Mouse (Mus musculus) heart, embryonic 10.5 days (tissue): Measurements from ENCODE around the gene D430041D05Rik. TPM values are rescaled to one million over a fixed set of nuclear protein-coding genes. Genes with fewer than 3 reads are reported as not detected.

Source experiments
- DNase-seq: peaks from one replicate; pipeline ENCODE4 v3.0.0-alpha.2; 2017; ENCODE audit warnings: low spot score
- H3K27ac ChIP-seq: fragments of 300-500 bp; sonication (generic); 2 replicates; pipeline ENCODE4 v1.5.1; 2016; ENCODE audit warnings: mild to moderate bottlenecking
- H3K27me3 ChIP-seq: fragments of 300-500 bp; sonication (generic); 2 replicates; pipeline ENCODE4 v1.6.1; 2016; ENCODE audit warnings: mild to moderate bottlenecking; ENCODE audit not compliant: poor library complexity, insufficient read depth, severe bottlenecking
- H3K36me3 ChIP-seq: fragments of 300-500 bp; sonication (generic); 2 replicates; pipeline ENCODE4 v1.6.1; 2016; ENCODE audit warnings: mild to moderate bottlenecking, moderate library complexity
- H3K4me1 ChIP-seq: fragments of 300-500 bp; sonication (generic); 2 replicates; pipeline ENCODE4 v1.6.1; 2016; ENCODE audit warnings: mild to moderate bottlenecking
- H3K4me3 ChIP-seq: fragments of 300-500 bp; sonication (generic); 2 replicates; pipeline ENCODE4 v1.5.1; 2016; ENCODE audit warnings: mild to moderate bottlenecking, moderate library complexity
- H3K9me3 ChIP-seq: fragments of 300-500 bp; sonication (generic); 2 replicates; pipeline ENCODE4 v1.6.1; 2016; ENCODE audit warnings: mild to moderate bottlenecking, moderate library complexity
- WGBS: fragments of 180-500 bp; shearing (Covaris S2); methylation state at CpG from one replicate; pipeline ENCODE4 v1.1.7; 2016; 5-methylcytosine and 5-hydroxymethylcytosine counted together
- polyA plus RNA-seq: library from polyadenylated mRNA; unstranded; fragments of >200 nt; fragmentation: Nextera tagmentation; extraction: Ambion mirVana; gene quantifications from 2 replicates; pipeline ENCODE4 v1.2.1, GENCODE M21; 2016

Gene D430041D05Rik
- polyA plus RNA-seq, 1 experiment from 2014 or later: 0.11 TPM

DNA sequence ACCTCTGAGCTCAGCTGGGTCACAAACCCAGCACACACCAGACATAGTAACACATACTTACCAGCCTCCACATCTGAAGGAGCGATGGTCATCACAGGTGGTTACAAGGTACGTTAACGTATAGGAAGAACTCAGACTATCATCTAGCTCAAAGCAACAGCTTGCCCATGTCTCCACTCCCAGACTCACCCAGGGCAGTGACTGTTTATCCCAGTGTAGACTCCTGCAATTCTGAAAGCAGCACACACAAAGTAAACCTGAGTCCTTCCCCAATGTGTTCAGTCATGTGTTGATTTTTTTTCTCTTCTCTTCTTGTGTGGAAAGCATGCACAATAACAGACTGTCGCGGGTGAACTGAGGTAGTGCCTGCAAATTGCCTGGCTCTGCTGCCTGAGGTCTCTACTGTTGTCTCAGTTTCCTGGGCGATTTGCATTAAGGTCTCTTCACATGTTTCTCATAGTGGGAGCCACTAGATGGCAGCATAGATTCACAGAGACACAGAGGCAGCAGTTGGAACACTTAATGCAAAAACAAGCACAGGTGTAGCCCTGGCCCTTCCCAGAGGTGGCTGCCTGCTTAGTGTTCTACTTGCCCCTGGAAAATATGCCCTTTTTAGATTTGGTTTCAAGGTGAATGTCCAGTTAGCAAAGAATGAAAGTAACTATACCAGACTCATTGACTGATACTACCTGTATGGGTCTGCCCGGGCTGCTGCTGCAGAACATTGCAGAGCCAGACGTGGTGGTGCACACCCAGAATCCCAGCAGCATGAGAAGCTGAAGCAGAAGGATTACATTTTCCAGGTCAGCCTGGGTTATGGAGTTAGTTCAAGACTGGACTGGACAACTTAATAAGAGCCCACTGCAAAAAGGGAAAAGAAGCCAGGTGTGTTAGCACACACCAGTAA lies 276.4 kb downstream of the D430041D05Rik start:
- Histone ChIP-seq H3K27ac (no peak overlapping the region), H3K27me3 (no peaks in the 10 kb centered on the region), H3K36me3 (no peaks in the 10 kb centered on the region), H3K4me3 (no peak overlapping the region), H3K9me3 (no peaks in the 10 kb centered on the region), H3K4me1 (peaks cover 38% of the 10 kb centered on the region)
- WGBS: 45% methylated on average over 8 of the region's 8 CpGs
- DNase-seq: peak; percentile 82

DNA sequence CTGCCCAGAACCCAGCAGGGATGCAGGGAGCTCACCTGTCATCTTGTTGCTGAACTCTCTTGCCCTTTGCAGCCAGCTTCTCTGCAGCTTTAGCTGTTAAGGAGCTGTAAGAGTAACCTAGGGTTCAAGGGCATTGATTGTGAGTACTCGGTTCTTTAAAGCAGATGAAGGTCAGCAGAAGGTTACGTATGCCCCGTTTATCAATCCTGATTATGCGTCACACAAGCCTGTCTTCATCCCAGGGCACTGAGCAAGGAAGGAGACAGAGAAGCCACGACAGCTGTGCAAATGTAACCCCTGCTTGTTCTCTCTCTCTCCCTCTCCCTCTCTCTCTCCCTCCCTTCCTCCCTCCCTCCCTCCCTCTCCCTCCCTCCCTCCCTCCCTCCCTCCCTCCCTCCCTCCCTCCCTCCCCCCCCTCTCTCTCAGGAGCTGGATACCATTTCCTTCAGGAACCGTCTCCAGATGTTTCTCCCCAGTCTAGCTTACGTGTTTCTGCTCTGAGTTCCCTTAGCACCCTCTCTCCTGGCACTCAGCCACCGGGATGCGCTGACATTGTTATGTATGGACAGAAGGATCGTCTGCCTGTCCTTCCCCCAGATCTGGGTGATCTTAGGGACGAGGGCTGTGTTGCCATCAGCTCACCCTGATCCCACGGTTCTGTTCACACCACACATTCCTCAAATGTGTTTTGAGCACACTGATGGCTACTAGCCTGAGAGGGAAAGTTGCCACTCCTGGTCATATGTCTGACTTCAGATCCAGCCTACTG lies 277.6 kb downstream of the D430041D05Rik start:
- WGBS: 29% methylated on average over 12 of the region's 12 CpGs

DNA sequence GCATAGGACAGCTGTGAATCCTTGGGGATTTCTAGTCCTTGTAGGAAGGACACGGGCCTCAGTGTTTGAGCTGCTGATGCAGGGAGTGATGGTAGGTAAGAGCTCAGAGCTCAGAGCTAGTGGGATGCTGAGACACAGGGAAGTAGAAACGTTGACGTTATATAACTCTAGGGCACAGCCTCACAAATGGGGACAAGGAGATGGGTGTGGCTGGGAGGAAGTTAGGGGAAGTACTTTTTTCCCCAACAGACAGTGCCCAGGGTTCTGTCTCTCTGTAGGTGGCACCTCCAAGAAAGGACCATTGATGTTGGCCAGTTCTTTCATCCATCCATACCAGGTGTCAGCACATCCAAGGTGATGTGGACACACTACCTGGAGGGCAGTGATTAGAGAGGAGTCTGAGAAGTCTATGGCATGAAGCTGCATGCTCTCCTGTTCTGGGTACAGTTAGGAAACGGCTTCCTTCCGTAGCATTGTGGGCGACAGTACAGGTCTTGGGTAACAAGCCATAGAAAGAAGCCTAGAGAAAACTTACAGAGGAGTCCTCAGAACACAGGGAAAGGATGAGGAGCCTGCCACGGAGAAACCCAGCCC lies 278.4 kb downstream of the D430041D05Rik start:
- no peak for DNase-seq

More for the DNA sequence above, 277.6 kb downstream of the D430041D05Rik start:
- no peak for DNase-seq
- H3K4me3 ChIP-seq: no peak overlapping the region
- H3K27me3 ChIP-seq: no peaks in the 10 kb centered on the region
- H3K9me3 ChIP-seq: no peaks in the 10 kb centered on the region
- no peak overlapping the region for H3K27ac ChIP-seq
- peaks cover 42% of the 10 kb centered on the region for H3K4me1 ChIP-seq
- no peaks in the 10 kb centered on the region for H3K36me3 ChIP-seq

DNA sequence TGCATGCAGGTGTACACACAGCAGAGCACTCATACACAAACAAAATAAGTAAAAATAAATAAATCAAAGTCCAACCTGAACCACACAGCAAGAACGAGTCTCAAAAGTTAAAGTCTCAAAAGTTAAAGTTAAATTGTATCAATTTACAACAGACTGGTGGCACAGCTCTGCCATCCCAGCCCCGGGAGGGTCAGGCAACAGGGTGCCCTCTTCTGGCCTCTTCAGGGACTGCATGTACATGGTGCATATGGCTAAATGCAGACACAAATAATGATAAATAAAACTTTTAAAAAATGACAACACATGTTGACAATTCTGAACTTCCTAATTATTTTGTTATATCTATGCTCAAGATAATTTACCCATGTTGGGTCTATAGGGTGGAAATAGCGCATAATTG lies 279.8 kb downstream of the D430041D05Rik start:
- no peak for DNase-seq
- no peaks in the 10 kb centered on the region for H3K9me3 ChIP-seq
- 57% methylated on average over 3 of the region's 3 CpGs for WGBS

More for the DNA sequence above, 278.4 kb downstream of the D430041D05Rik start:
- 67% methylated on average over 7 of the region's 7 CpGs for WGBS
- Histone ChIP-seq H3K9me3 (no peaks in the 10 kb centered on the region), H3K36me3 (no peaks in the 10 kb centered on the region), H3K4me3 (no peak overlapping the region), H3K27ac (no peak overlapping the region), H3K4me1 (peaks cover 42% of the 10 kb centered on the region), H3K27me3 (0 out of 2 replicates have a peak, but pooled peaks cover under 1% of the 10 kb centered on the region)

DNA sequence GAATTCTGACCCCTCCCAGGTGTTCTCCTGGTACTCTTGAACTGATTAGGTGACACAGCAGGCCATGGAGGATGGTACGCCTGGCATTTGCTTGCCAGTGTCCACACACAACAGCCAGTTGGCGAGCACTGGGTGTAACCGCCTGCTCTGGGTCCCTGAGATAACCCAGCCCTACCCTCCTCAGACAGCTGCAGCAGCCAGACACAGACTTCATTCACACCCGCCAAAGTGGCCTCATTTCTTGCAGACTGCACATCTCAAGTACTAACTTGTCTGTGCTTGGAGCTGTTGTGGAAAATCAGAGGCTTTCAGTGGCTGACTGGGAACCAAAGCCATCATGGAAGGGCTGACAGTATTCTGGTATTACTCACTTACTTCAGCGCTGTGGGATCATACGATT lies 280.6 kb downstream of the D430041D05Rik start:
- peaks cover 42% of the 10 kb centered on the region for H3K4me1 ChIP-seq
- peak overlapping the region; percentile 53; the same call in 1 of the 2 replicates for H3K27ac ChIP-seq
- no peaks in the 10 kb centered on the region for H3K36me3 ChIP-seq
- no peaks in the 10 kb centered on the region for H3K9me3 ChIP-seq
- WGBS: 43% methylated on average over 6 of the region's 6 CpGs
- DNase-seq: peak; percentile 94
- 0 out of 2 replicates have a peak, but pooled peaks cover 7% of the 10 kb centered on the region for H3K27me3 ChIP-seq
- H3K4me3 ChIP-seq: no peak overlapping the region

More for the DNA sequence above, 279.8 kb downstream of the D430041D05Rik start:
- H3K4me3 ChIP-seq: no peak overlapping the region
- H3K36me3 ChIP-seq: no peaks in the 10 kb centered on the region
- H3K27ac ChIP-seq: no peak overlapping the region
- H3K4me1 ChIP-seq: peaks cover 42% of the 10 kb centered on the region
- H3K27me3 ChIP-seq: 0 out of 2 replicates have a peak, but pooled peaks cover 7% of the 10 kb centered on the region

DNA sequence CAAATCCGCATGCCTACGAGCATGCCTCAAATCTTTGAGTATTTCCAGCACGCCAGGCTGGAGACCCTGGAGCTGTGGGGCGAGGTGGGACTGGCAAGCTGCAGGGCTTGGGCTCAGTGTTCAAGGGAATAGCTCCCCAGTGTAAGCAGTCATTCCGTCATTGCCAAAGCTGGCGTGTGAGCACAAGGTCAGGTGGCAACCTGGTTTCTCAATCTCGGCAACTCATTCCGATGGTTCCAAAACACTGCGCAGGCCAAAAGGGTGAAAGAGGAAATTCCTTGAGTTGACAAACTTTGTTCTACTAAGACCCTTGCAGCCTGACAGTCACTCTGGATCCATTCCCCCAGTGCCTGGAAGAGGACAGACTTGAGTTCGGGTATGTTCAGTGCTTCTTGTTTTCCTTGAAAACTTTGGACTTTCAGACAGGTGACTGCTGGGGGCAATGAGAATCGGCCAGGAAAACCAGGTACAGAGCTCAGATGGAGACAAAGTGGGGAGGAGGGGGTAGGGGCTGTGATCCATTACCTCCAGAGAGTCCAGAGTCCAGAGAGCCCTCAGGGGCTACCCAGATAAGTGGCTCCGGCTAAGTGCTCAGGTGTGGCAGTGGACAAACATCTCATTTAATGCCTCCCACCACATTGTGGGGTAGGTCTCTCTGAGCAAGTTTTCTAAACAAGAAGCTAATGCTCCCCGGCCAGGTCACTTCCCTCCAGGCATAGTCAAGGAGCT lies 281.8 kb downstream of the D430041D05Rik start:
- WGBS: 87% methylated on average over 13 of the region's 13 CpGs
- H3K4me3 ChIP-seq: no peak overlapping the region
- no peaks in the 10 kb centered on the region for H3K9me3 ChIP-seq
- H3K4me1 ChIP-seq: peaks cover 45% of the 10 kb centered on the region
- H3K27me3 ChIP-seq: 0 out of 2 replicates have a peak, but pooled peaks cover 7% of the 10 kb centered on the region
- no peak for DNase-seq
- H3K36me3 ChIP-seq: no peaks in the 10 kb centered on the region
- H3K27ac ChIP-seq: peak overlapping the region; percentile 53

DNA sequence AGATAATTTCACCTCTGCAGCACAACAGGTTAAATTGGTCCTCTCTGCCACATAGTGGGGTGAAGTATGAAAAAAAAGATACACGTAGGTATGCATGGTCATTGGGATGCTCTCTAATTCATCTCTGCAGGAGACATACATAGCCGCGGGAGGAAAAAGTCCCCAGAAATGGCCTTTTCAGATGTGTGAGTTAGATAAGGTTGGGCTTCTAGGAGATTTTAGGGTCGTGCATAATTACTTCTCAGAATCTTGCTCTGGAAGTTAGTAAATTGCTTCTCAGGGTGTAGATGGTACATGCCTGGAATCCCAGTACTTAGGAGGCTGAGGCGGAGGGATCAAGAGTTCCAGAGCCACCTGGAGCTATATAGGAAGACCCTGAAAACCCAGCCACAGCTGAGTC lies 286.7 kb downstream of the D430041D05Rik start:
- Histone ChIP-seq H3K4me1 (peaks cover 43% of the 10 kb centered on the region), H3K27me3 (0 out of 2 replicates have a peak, but pooled peaks cover 7% of the 10 kb centered on the region), H3K27ac (no peak overlapping the region), H3K9me3 (no peaks in the 10 kb centered on the region), H3K36me3 (no peaks in the 10 kb centered on the region), H3K4me3 (no peak overlapping the region)
- WGBS: 71% methylated on average over 5 of the region's 5 CpGs
- no peak for DNase-seq

DNA sequence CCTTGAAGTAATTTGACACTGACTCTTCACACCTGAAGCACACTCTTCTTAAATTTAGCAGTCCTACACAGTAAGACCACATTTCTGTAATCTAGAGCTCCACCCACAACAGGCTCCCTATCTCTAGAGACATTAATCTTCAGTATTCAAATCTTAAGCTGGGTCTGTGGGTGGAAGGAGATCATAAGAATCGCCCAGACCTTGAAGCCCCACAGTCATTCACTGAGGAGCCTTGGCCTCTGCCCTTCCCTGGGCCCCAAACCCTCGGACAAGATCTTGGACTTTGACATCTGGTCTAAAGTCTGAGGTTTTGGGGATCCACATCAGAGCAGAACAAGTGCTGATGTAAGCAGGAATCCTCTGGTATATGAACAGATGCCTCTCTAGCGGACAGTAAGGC lies 287.3 kb downstream of the D430041D05Rik start:
- no peaks in the 10 kb centered on the region for H3K36me3 ChIP-seq
- H3K27me3 ChIP-seq: 0 out of 2 replicates have a peak, but pooled peaks cover 7% of the 10 kb centered on the region
- H3K4me3 ChIP-seq: peak overlapping the region; percentile 83
- 45% methylated on average over 3 of the region's 3 CpGs for WGBS
- peak; percentile 74 for DNase-seq
- peaks cover 42% of the 10 kb centered on the region for H3K4me1 ChIP-seq
- no peaks in the 10 kb centered on the region for H3K9me3 ChIP-seq
- peak overlapping the region; percentile 97 for H3K27ac ChIP-seq

DNA sequence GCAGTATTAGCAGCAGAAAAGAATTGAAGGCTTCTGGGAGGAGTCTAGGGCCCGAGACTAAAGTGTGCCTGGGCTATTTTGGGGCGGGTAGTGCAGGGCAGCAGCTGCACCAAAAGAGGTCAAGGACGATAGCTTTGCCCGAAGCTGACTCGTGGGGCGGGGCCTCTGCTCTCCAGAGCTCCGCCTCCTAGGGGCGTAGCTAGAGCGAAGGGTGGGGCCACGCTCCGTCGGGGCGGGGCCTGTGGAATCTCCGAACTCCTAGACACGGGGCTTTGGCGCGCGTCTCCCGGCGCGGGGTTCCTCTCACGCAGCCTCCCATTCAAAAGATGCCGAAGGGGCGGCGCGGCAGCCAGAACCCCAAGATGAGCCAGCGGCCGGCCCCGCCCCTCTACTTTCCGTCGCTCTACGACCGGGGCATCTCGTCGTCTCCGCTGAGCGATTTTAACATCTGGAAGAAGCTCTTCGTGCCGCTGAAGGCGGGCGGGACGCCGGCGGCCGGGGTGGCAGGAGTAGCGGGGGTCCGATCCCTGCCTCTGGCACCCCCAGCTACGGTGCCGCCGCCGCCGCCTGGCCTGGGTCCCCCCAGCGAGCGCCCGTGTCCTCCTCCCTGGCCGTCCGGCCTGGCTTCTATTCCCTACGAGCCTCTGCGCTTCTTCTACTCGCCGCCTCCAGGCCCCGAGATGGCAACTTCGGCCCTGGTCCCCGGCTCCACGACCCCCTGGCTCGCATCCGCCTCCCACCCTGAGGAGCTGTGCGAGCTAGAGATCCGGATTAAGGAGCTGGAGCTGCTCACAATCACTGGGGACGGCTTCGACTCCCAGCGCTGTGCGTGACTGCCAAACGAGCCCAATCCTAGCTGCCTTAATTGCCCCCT lies 288.1 kb downstream of the D430041D05Rik start, which contains the start of gene A930018P22Rik:
A930018P22Rik (plus strand) TSS at position 265 of the 874 bp plus-strand sequence.
- Histone ChIP-seq H3K27me3 (0 out of 2 replicates have a peak, but pooled peaks cover 7% of the 10 kb centered on the region), H3K4me1 (peaks cover 42% of the 10 kb centered on the region), H3K36me3 (no peaks in the 10 kb centered on the region), H3K9me3 (no peaks in the 10 kb centered on the region), H3K27ac (peak within 1 kb of the TSS; percentile 97), H3K4me3 (peak within 1 kb of the TSS; percentile 83)
- DNase-seq: peak; percentile 98
- WGBS: under 1% methylated on average over 67 of the region's 74 CpGs

DNA sequence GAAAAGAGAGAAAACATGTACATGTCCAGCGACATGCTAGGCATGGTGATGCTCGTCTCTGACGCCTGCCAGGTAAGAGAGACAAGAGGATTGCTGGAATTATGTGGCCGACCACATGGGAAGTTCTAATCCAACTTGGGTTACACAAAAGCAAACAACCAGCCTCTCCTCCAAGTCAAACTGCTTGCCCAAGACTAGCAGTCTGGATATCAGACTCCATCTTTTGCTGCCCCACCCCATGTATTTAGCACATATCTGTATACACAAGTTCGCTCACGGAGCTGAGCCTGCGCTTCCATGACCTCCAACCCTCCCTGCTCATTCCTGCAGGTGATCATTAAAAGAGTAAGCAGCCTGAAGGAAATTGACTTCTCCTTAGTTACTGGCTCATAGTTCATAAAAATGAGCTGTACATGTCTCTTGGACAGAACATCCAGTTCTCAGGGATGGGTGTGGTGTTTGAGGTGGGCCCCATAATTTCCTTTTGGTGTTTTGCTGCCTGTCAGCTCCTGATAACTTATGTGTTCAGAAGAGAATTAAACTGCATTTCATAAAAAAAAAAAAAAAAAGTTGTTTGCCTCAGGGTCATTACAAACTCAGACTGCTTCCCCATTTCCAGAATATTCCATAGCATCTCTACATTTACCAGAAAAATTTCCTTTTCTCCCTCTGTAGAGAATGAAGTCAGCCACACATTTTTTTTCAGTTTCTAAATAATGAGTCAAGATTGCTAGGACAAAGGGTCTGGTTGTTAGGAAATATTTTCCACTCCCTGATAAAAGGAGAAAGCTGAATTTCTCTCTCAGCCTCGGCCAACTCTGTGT lies 288.9 kb downstream of the D430041D05Rik start:
- 69% methylated on average over 8 of the region's 8 CpGs for WGBS
- peaks cover 42% of the 10 kb centered on the region for H3K4me1 ChIP-seq
- H3K27me3 ChIP-seq: 0 out of 2 replicates have a peak, but pooled peaks cover 3% of the 10 kb centered on the region
- peak overlapping the region; percentile 83 for H3K4me3 ChIP-seq
- peak; percentile 75 for DNase-seq
- H3K27ac ChIP-seq: peak overlapping the region; percentile 97
- H3K36me3 ChIP-seq: no peaks in the 10 kb centered on the region
- no peaks in the 10 kb centered on the region for H3K9me3 ChIP-seq
